Mouse (Mus musculus) CH12.LX (cell line): ENCODE measurements at regions not wholly inside any gene's neighbourhood (a gene's known extent, or its start where the extent isn't known, plus 50 kb on each side); places are given as distances from the start of the nearest gene placed in this dataset.

Experiments
- DNase-seq: peaks from one replicate; pipeline ENCODE4 v3.0.0-alpha.2; 2013; ENCODE audit errors: extremely low read depth
- H3K27ac ChIP-seq: 2 replicates; pipeline ENCODE4 v1.5.1; 2012; ENCODE audit warnings: low read depth, mild to moderate bottlenecking, control low read depth, moderate library complexity; ENCODE audit not compliant: insufficient read depth
- H3K27me3 ChIP-seq: replicated peaks from 2 replicates; pipeline ENCODE3; 2012; ENCODE audit warnings: inconsistent platforms
- H3K36me3 ChIP-seq, 2 experiments: replicated peaks in 1 of 2; 2 replicates each; pipeline versions ENCODE3 to v1.6.1; 2012; ENCODE audit warnings: inconsistent platforms in 1 of 2, low read length in 1 of 2, mild to moderate bottlenecking in 1 of 2, mixed read lengths in 1 of 2, moderate library complexity in 1 of 2; ENCODE audit not compliant: control insufficient read depth in 1 of 2, insufficient read depth in 1 of 2
- H3K4me1 ChIP-seq, 2 experiments: 2 replicates each; pipeline ENCODE4 v1.6.1; 2012; ENCODE audit warnings: inconsistent platforms in 1 of 2, moderate library complexity in 1 of 2; ENCODE audit not compliant: insufficient read depth in 2 of 2, control insufficient read depth in 1 of 2
- H3K4me2 ChIP-seq: 2 replicates; pipeline ENCODE4 v1.6.1; 2012; ENCODE audit warnings: low read depth, mild to moderate bottlenecking, control low read depth; ENCODE audit not compliant: poor library complexity, insufficient read depth, severe bottlenecking
- H3K4me3 ChIP-seq, 3 experiments: fragments of 150-350 bp in 1 of 3; sonication (generic) in 1 of 3; replicated peaks in 1 of 3; 2 replicates each; pipeline versions ENCODE3 to v1.5.1; 2011 to 2012; ENCODE audit warnings: low read depth in 2 of 3, low read length in 2 of 3, mild to moderate bottlenecking in 2 of 3, moderate library complexity in 2 of 3, control low read depth in 1 of 3, improper control_type of control experiment in 1 of 3, inconsistent platforms in 1 of 3, mixed read lengths in 1 of 3; ENCODE audit not compliant: poor library complexity in 1 of 3
- H3K79me2 ChIP-seq: replicated peaks from 2 replicates; pipeline ENCODE4 v1.6.1; 2012; ENCODE audit warnings: mild to moderate bottlenecking, moderate library complexity; ENCODE audit not compliant: control insufficient read depth, poor library complexity, insufficient read depth, severe bottlenecking; ENCODE audit errors: extremely low read depth
- H3K9ac ChIP-seq: 2 replicates; pipeline ENCODE4 v1.6.1; 2012; ENCODE audit warnings: low read depth, mild to moderate bottlenecking, control low read depth, moderate library complexity; ENCODE audit not compliant: insufficient read depth
- H3K9me3 ChIP-seq: replicated peaks from 2 replicates; pipeline ENCODE3; 2012; ENCODE audit warnings: low read length, inconsistent platforms, mixed read lengths
- CHD2 ChIP-seq: IDR thresholded peaks from 2 replicates; pipeline ENCODE4 v1.6.1; 2011; ENCODE audit warnings: low read length, improper control_type of control experiment
- CTCF ChIP-seq, 2 experiments: IDR thresholded peaks in 1 of 2; conservative IDR thresholded peaks in 1 of 2; 2 replicates each; pipeline ENCODE4 v1.5.1; 2011 to 2012; ENCODE audit warnings: low read depth in 2 of 2, low read length in 2 of 2, improper control_type of control experiment in 1 of 2, inconsistent platforms in 1 of 2, mild to moderate bottlenecking in 1 of 2, moderate library complexity in 1 of 2
- E2F4 ChIP-seq: IDR thresholded peaks from 2 replicates; pipeline ENCODE4 v1.6.1; 2011; ENCODE audit warnings: low read depth, low read length, improper control_type of control experiment; ENCODE audit not compliant: insufficient replicate concordance
- ELF1 ChIP-seq: IDR thresholded peaks from 2 replicates; pipeline ENCODE4 v1.6.1; 2014; ENCODE audit warnings: low read depth, mild to moderate bottlenecking, inconsistent platforms, low read length, improper control_type of control experiment
- ETS1 ChIP-seq: conservative IDR thresholded peaks from 2 replicates; pipeline ENCODE4 v1.6.1; 2012; ENCODE audit warnings: low read depth, mild to moderate bottlenecking, inconsistent platforms, low read length, improper control_type of control experiment, moderate library complexity
- JUN ChIP-seq: IDR thresholded peaks from 2 replicates; pipeline ENCODE4 v1.6.1; 2011; ENCODE audit warnings: low read depth, mild to moderate bottlenecking, low read length, improper control_type of control experiment, moderate library complexity; ENCODE audit not compliant: insufficient read depth
- MAX ChIP-seq: IDR thresholded peaks from 2 replicates; pipeline ENCODE4 v1.6.1; 2011; ENCODE audit warnings: low read length, improper control_type of control experiment
- MXI1 ChIP-seq: IDR thresholded peaks from 2 replicates; pipeline ENCODE4 v1.6.1; 2011; ENCODE audit warnings: mild to moderate bottlenecking, low read depth, low read length, improper control_type of control experiment
- MYC ChIP-seq: IDR thresholded peaks from 2 replicates; pipeline ENCODE4 v1.6.1; 2011; ENCODE audit warnings: low read depth, mild to moderate bottlenecking, improper control_type of control experiment, low read length
- NELFE ChIP-seq: IDR thresholded peaks from 2 replicates; pipeline ENCODE4 v1.6.1; 2011; ENCODE audit warnings: low read depth, low read length, improper control_type of control experiment
- POLR2A ChIP-seq: IDR thresholded peaks from 2 replicates; pipeline ENCODE4 v1.6.1; 2011; ENCODE audit warnings: low read depth, mild to moderate bottlenecking, improper control_type of control experiment, low read length
- RAD21 ChIP-seq: IDR thresholded peaks from 2 replicates; pipeline ENCODE4 v1.6.1; 2011; ENCODE audit warnings: low read depth, mild to moderate bottlenecking, low read length, improper control_type of control experiment, moderate library complexity
- RCOR1 ChIP-seq: conservative IDR thresholded peaks from 2 replicates; pipeline ENCODE4 v1.6.1; 2012; ENCODE audit warnings: low read depth, mild to moderate bottlenecking, inconsistent platforms, low read length, improper control_type of control experiment
- SIN3A ChIP-seq: IDR thresholded peaks from 2 replicates; pipeline ENCODE4 v1.6.1; 2012; ENCODE audit warnings: low read length, improper control_type of control experiment, inconsistent platforms
- UBTF ChIP-seq: IDR thresholded peaks from 2 replicates; pipeline ENCODE4 v1.6.1; 2012; ENCODE audit warnings: low read depth, mild to moderate bottlenecking, inconsistent platforms, low read length, improper control_type of control experiment, moderate library complexity
- ZKSCAN1 ChIP-seq: IDR thresholded peaks from 2 replicates; pipeline ENCODE4 v1.6.1; 2012; ENCODE audit warnings: low read depth, inconsistent platforms, low read length, improper control_type of control experiment, borderline replicate concordance
- dilution Hi-C: fragments of 300-500 bp; cut with MboI; formaldehyde crosslinking; loops from 2 replicates; pipeline ENCODE4 v1.14.3; 2020; ENCODE audit warnings: low sequenced_read_pairs; ENCODE audit not compliant: extremely low pct_unique_long_range_greater_than_20kb, extremely low pct_ligation_motif_present
- in situ Hi-C: fragments of 300-500 bp; cut with MboI; formaldehyde crosslinking; loops from 3 replicates; pipeline ENCODE4 v1.14.3; 2019; ENCODE audit warnings: low sequenced_read_pairs, low pct_ligation_motif_present, low pct_unique_long_range_greater_than_20kb, mixed read lengths

- in situ Hi-C loops (no loop called here), dilution Hi-C loops (no loop called here)
- TF ChIP-seq CTCF (conservative IDR thresholded peaks at IDR 0.05 in 1 of 2, IDR thresholded peaks at IDR 0.05 in 1 of 2; ENCODE audit: low read depth in 2 of 2, low read length in 2 of 2) (0 out of 4 replicates have a peak, but pooled peaks of 1 of the 2 experiments have one; percentile 3), RAD21 (no peak), JUN (no peak), E2F4 (no peak), ELF1 (no peak), NELFE (no peak)
- Histone ChIP-seq H3K9me3 (peaks cover 18% of the 10 kb centered on the region), H3K4me1 (no peaks in the 10 kb centered on the region), H3K36me3 (no peaks in the 10 kb centered on the region), H3K27me3 (no peaks in the 10 kb centered on the region), H3K4me2 (no peak overlapping the region), H3K4me3 (no peak overlapping the region), H3K79me2 (no peaks in the 10 kb centered on the region), H3K9ac (no peak overlapping the region), H3K27ac (no peak overlapping the region)
- peak; percentile 0 for DNase-seq
These were observed 473.7 kb upstream of the B430305J03Rik start for GRCm38 (mm10) chr3:61839355-61840009.

- Histone ChIP-seq H3K9me3 (peaks cover 43% of the 10 kb centered on the region), H3K79me2 (no peaks in the 10 kb centered on the region), H3K27me3 (no peaks in the 10 kb centered on the region), H3K9ac (no peak overlapping the region), H3K27ac (no peak overlapping the region), H3K4me2 (no peak overlapping the region), H3K4me3 (no peak overlapping the region), H3K36me3 (no peaks in the 10 kb centered on the region), H3K4me1 (no peaks in the 10 kb centered on the region)
- dilution Hi-C loops (no loop called here), in situ Hi-C loops (no loop called here)
- TF ChIP-seq RCOR1 = no peak
- no peak for TF ChIP-seq MAX
- no peak for TF ChIP-seq UBTF
- no peak for DNase-seq
These were observed 451.1 kb upstream of the B430305J03Rik start for GRCm38 (mm10) chr3:61816807-61817206.

- Histone ChIP-seq H3K9ac (no peak overlapping the region), H3K27me3 (no peaks in the 10 kb centered on the region), H3K4me3 (no peak overlapping the region), H3K36me3 (no peaks in the 10 kb centered on the region), H3K4me2 (no peak overlapping the region), H3K4me1 (no peaks in the 10 kb centered on the region), H3K79me2 (no peaks in the 10 kb centered on the region), H3K9me3 (peaks cover 16% of the 10 kb centered on the region), H3K27ac (no peak overlapping the region)
- in situ Hi-C loops (no loop called here), dilution Hi-C loops (no loop called here)
- TF ChIP-seq CHD2 (no peak), ZKSCAN1 (no peak), POLR2A (no peak), MAX (no peak), MXI1 (no peak), SIN3A (no peak), ETS1 (no peak), MYC (no peak), RCOR1 (no peak), CTCF (conservative IDR thresholded peaks at IDR 0.05 in 1 of 2, IDR thresholded peaks at IDR 0.05 in 1 of 2; ENCODE audit: low read depth in 2 of 2, low read length in 2 of 2) (no peak)
- no peak for DNase-seq
These were observed 430.3 kb upstream of the B430305J03Rik start for GRCm38 (mm10) chr3:61796021-61796420.
